Mouse (Mus musculus): ENCODE measurements at regions not wholly inside any gene's neighbourhood (a gene's known extent, or its start where the extent isn't known, plus 50 kb on each side); places are given as distances from the start of the nearest gene placed in this dataset.
A peak's percentile ranks its signal among the peaks of the same experiment; 100 is the strongest.

- DNase-seq (ENCODE audit: low spot score), result no peak
These were observed 988.5 kb upstream of the Tenm2 start for GRCm38 (mm10) chr11:38224300-38224699.

- DNase-seq (ENCODE audit: low spot score), result no peak
These were observed 967.6 kb upstream of the Tenm2 start for GRCm38 (mm10) chr11:38203347-38203746.

GRCm38 (mm10) chr11:38201136-38201741, 965.5 kb upstream of the Tenm2 start:
- no peak for DNase-seq (ENCODE audit: low spot score)

GRCm38 (mm10) chr11:38193719-38194118, 958.0 kb upstream of the Tenm2 start:
- peak; percentile 53 for DNase-seq (ENCODE audit: low spot score)

GRCm38 (mm10) chr11:38191895-38192547, 956.3 kb upstream of the Tenm2 start:
- no peak for DNase-seq (ENCODE audit: low spot score)

GRCm38 (mm10) chr11:38191437-38191836, 955.7 kb upstream of the Tenm2 start:
- DNase-seq (ENCODE audit: low spot score), result no peak

- no peak for DNase-seq (ENCODE audit: low spot score)
These were observed 935.0 kb upstream of the Tenm2 start for GRCm38 (mm10) chr11:38170721-38171120.

- no peak for DNase-seq (ENCODE audit: low spot score)
These were observed 922.5 kb upstream of the Tenm2 start for GRCm38 (mm10) chr11:38158310-38158709.

- no peak for DNase-seq (ENCODE audit: low spot score)
These were observed 921.2 kb upstream of the Tenm2 start for GRCm38 (mm10) chr11:38156944-38157343.

GRCm38 (mm10) chr11:38155706-38156105, 919.9 kb upstream of the Tenm2 start:
- no peak for DNase-seq (ENCODE audit: low spot score)

GRCm38 (mm10) chr11:38143436-38143835, 907.7 kb upstream of the Tenm2 start:
- DNase-seq (ENCODE audit: low spot score), result no peak

- DNase-seq (ENCODE audit: low spot score), result no peak
These were observed 893.1 kb upstream of the Tenm2 start for GRCm38 (mm10) chr11:38128851-38129250.

- no peak for DNase-seq (ENCODE audit: low spot score)
These were observed 888.1 kb upstream of the Tenm2 start for GRCm38 (mm10) chr11:38123789-38124330.

- no peak for DNase-seq (ENCODE audit: low spot score)
These were observed 886.7 kb upstream of the Tenm2 start for GRCm38 (mm10) chr11:38122474-38122873.

- no peak for DNase-seq (ENCODE audit: low spot score)
These were observed 885.4 kb upstream of the Tenm2 start for GRCm38 (mm10) chr11:38121051-38121616.

GRCm38 (mm10) chr11:38117741-38118140, 882.0 kb upstream of the Tenm2 start:
- DNase-seq (ENCODE audit: low spot score), result no peak

- peak; percentile 9 for DNase-seq (ENCODE audit: low spot score)
These were observed 856.4 kb upstream of the Tenm2 start for GRCm38 (mm10) chr11:38092202-38092601.

GRCm38 (mm10) chr11:38075171-38075732, 839.5 kb upstream of the Tenm2 start:
- DNase-seq (ENCODE audit: low spot score), result no peak

- no peak for DNase-seq (ENCODE audit: low spot score)
These were observed 833.9 kb upstream of the Tenm2 start for GRCm38 (mm10) chr11:38069635-38070034.

GRCm38 (mm10) chr11:38067682-38068081, 831.9 kb upstream of the Tenm2 start:
- DNase-seq (ENCODE audit: low spot score), result peak; percentile 36

- no peak for DNase-seq (ENCODE audit: low spot score)
These were observed 830.3 kb upstream of the Tenm2 start for GRCm38 (mm10) chr11:38066091-38066490.

GRCm38 (mm10) chr11:38060105-38060504, 824.3 kb upstream of the Tenm2 start:
- no peak for DNase-seq (ENCODE audit: low spot score)

- DNase-seq (ENCODE audit: low spot score), result no peak
These were observed 823.1 kb upstream of the Tenm2 start for GRCm38 (mm10) chr11:38058896-38059295.

Measured in left cerebral cortex, adult 11 months (tissue).